Mouse (Mus musculus) heart, adult 2 months (tissue): ENCODE measurements at regions not wholly inside any gene's neighbourhood (a gene's known extent, or its start where the extent isn't known, plus 50 kb on each side); places are given as distances from the start of the nearest gene placed in this dataset.

ENCODE experiments used
- DNase-seq, 2 experiments: peaks; one replicate each; pipeline ENCODE4 v3.0.0; 2021
- H3K27ac ChIP-seq: fragments of 200-600 bp; 2 replicates; pipeline ENCODE4 v1.8.1; 2022
- H3K27me3 ChIP-seq: fragments of 200-500 bp; 2 replicates; pipeline ENCODE4 v1.6.1; 2012; ENCODE audit warnings: mild to moderate bottlenecking, low read length, inconsistent platforms, mixed read lengths; ENCODE audit not compliant: control insufficient read depth, insufficient read depth
- H3K36me3 ChIP-seq: fragments of 200-500 bp; 2 replicates; pipeline ENCODE4 v1.6.1; 2012; ENCODE audit warnings: low read length, inconsistent platforms; ENCODE audit not compliant: control insufficient read depth, insufficient read depth
- H3K4me1 ChIP-seq: fragments of 200-500 bp; 2 replicates; pipeline ENCODE4 v1.6.1; 2011; ENCODE audit warnings: low read length; ENCODE audit not compliant: control insufficient read depth, insufficient read depth
- H3K4me3 ChIP-seq: fragments of 200-600 bp; 2 replicates; pipeline ENCODE4 v1.8.1; 2022
- H3K79me2 ChIP-seq: fragments of 200-500 bp; replicated peaks from 2 replicates; pipeline ENCODE4 v1.6.1; 2012; ENCODE audit warnings: mild to moderate bottlenecking, inconsistent platforms, low read length, moderate library complexity, mixed read lengths; ENCODE audit not compliant: control insufficient read depth, insufficient read depth
- H3K9ac ChIP-seq: fragments of 200-500 bp; 2 replicates; pipeline ENCODE4 v1.6.1; 2012; ENCODE audit warnings: low read depth, mild to moderate bottlenecking, control low read depth, inconsistent platforms, low read length, mixed read lengths
- CTCF ChIP-seq: fragments of 200-600 bp; IDR thresholded peaks from 2 replicates; pipeline ENCODE4 v1.8.1; 2022; ENCODE audit warnings: antibody characterized with exemption, mild to moderate bottlenecking, moderate library complexity
- EP300 ChIP-seq: fragments of 200-500 bp; IDR thresholded peaks from 2 replicates; pipeline ENCODE4 v1.6.1; 2011; ENCODE audit warnings: low read depth, low read length, control low read depth; ENCODE audit not compliant: insufficient read depth
- POLR2A ChIP-seq: fragments of 200-500 bp; IDR thresholded peaks from 2 replicates; pipeline ENCODE4 v1.6.1; 2011; ENCODE audit warnings: mild to moderate bottlenecking, low read depth, low read length, control low read depth; ENCODE audit not compliant: insufficient read depth
- WGBS: fragments of 180-500 bp; shearing (Covaris S2); methylation state at CpG from one replicate; pipeline ENCODE4 v1.1.7; 2018; 5-methylcytosine and 5-hydroxymethylcytosine counted together
- intact Hi-C: fragments of 180-260 bp; cut with DNase I; formaldehyde crosslinking; loops from one replicate; pipeline ENCODE4 v1.15.1; 2025

DNA sequence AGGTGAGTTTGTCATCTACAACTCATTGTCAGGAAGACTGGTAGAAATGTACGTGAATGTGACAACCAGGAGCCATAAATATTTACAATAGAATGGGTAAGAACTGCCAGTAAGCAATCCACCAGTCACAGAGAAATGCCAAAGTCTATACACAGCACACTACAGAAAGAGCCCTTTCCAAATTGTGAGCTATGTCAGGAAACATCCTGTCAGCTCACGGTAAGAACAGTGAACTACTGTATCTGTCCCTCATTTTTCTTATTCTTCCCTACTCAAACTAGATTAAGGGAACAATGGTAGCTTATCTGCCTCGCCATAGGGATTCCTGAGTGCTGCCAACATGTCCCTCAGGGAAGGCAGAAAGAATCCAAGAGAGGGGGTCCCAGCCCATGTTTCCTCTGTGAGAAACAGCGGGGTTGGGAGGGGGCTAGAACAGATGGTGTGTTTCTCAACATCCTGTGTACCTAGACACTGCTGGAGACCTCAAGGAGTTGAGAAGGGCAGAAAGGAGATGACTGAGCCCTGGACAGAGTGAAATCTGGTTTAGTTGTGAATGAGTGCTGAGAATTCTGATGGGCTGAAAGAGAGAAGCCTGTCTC lies 191.6 kb downstream of the Rfpl4b start:
- H3K27me3 ChIP-seq = no peaks in the 10 kb centered on the region
- no peak overlapping the region for H3K9ac ChIP-seq
- H3K4me3 ChIP-seq = no peak overlapping the region
- H3K36me3 ChIP-seq = no peaks in the 10 kb centered on the region
- 47% methylated on average over 4 of the region's 4 CpGs for WGBS
- H3K4me1 ChIP-seq = no peaks in the 10 kb centered on the region
- no peak for DNase-seq
- TF ChIP-seq EP300 (no peak), POLR2A (no peak), CTCF (no peak)
- intact Hi-C loops = no loop called here
- no peak overlapping the region for H3K27ac ChIP-seq
- H3K79me2 ChIP-seq = no peaks in the 10 kb centered on the region

DNA sequence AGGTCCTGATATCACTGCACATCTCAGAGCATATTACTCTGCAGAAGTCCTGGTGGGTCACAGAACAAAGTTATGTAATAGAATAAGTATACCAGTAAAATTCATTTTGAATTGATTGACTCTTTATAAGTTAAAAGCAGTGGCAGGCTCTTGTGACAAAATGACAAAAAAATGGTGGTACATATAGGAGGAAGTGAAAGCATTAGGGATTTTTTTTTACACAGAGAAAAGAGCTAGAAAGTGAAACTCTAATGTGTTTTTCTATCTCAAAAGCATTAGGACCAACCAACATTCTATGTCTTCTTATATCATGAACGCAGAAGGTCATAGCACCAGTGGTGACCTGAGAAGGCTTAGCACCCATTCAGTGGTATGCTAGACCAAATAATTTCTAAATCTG lies 198.2 kb downstream of the Rfpl4b start:
- intact Hi-C loops = no loop called here
- H3K27ac ChIP-seq = no peak overlapping the region
- no peaks in the 10 kb centered on the region for H3K27me3 ChIP-seq
- no peak overlapping the region for H3K9ac ChIP-seq
- H3K36me3 ChIP-seq = no peaks in the 10 kb centered on the region
- WGBS = 84% methylated on average over 1 of the region's 1 CpGs
- no peaks in the 10 kb centered on the region for H3K4me1 ChIP-seq
- TF ChIP-seq EP300 = no peak
- TF ChIP-seq CTCF = no peak
- TF ChIP-seq POLR2A = no peak
- DNase-seq = no peak
- H3K4me3 ChIP-seq = no peak overlapping the region
- no peaks in the 10 kb centered on the region for H3K79me2 ChIP-seq

DNA sequence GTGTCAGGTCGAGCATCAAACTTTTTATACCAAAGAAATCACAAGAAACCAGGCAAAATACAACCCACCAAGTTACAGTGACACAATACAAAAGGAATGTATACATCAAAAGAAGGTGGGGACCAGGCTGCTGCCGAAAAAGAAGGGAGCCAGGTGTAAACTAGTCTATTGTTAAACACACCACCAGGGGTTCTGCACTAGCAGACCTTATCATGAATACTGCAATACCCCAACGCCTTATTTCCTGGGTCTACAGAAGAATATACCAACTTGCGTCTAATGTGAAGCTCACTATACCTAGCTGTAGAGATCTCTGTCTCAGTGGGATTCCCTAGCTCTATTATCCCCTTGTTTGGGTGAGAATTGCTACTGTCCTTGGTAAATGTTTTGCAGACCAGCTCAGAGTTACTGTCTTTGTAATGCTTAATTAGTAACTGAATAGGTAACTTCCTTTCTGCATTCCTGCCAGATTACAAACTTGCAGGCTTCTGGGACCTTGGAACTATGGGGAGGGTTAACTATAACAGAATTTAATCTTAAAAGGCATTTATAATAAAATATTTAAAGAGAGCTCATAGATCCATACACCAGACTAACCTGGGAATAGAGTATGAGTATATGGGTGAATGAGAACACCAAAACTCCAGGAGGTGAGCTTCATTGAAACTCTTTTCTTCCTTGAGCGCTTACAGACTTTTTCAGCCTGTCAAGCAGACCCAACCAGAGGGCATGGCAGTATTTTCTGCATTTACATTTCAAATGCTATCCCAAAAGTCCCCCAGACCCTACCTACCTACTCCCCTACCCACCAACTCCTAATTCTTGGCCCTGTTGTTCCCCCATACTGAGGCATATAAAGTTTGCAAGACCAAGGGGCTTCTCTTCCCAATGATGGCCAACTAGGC lies 211.7 kb downstream of the Rfpl4b start:
- H3K27ac ChIP-seq = no peak overlapping the region
- H3K4me1 ChIP-seq = no peaks in the 10 kb centered on the region
- DNase-seq = no peak
- H3K27me3 ChIP-seq = no peaks in the 10 kb centered on the region
- intact Hi-C loops = no loop called here
- H3K9ac ChIP-seq = no peak overlapping the region
- no peaks in the 10 kb centered on the region for H3K79me2 ChIP-seq
- no peaks in the 10 kb centered on the region for H3K36me3 ChIP-seq
- H3K4me3 ChIP-seq = no peak overlapping the region
- WGBS = 66% methylated on average over 5 of the region's 5 CpGs
- TF ChIP-seq EP300 = no peak
- no peak for TF ChIP-seq POLR2A
- TF ChIP-seq CTCF = no peak

GRCm38 (mm10) chr10:38586061-38586460 lies 235.5 kb downstream of the Rfpl4b start:
- no peak overlapping the region for H3K9ac ChIP-seq
- DNase-seq = no peak
- no peak overlapping the region for H3K4me3 ChIP-seq
- TF ChIP-seq POLR2A (no peak), CTCF (no peak), EP300 (no peak)
- H3K36me3 ChIP-seq = no peaks in the 10 kb centered on the region
- no peaks in the 10 kb centered on the region for H3K27me3 ChIP-seq
- 80% methylated on average over 2 of the region's 2 CpGs for WGBS
- intact Hi-C loops = no loop called here
- no peak overlapping the region for H3K27ac ChIP-seq
- H3K79me2 ChIP-seq = no peaks in the 10 kb centered on the region
- no peaks in the 10 kb centered on the region for H3K4me1 ChIP-seq

GRCm38 (mm10) chr10:38575726-38576125 lies 245.9 kb downstream of the Rfpl4b start:
- DNase-seq = no peak
- no peak for TF ChIP-seq CTCF
- 58% methylated on average over 1 of the region's 1 CpGs for WGBS
- Histone ChIP-seq H3K79me2 (no peaks in the 10 kb centered on the region), H3K4me1 (no peaks in the 10 kb centered on the region), H3K27me3 (no peaks in the 10 kb centered on the region), H3K27ac (no peak overlapping the region), H3K9ac (no peak overlapping the region), H3K4me3 (no peak overlapping the region), H3K36me3 (no peaks in the 10 kb centered on the region)
- intact Hi-C loops = no loop called here

DNA sequence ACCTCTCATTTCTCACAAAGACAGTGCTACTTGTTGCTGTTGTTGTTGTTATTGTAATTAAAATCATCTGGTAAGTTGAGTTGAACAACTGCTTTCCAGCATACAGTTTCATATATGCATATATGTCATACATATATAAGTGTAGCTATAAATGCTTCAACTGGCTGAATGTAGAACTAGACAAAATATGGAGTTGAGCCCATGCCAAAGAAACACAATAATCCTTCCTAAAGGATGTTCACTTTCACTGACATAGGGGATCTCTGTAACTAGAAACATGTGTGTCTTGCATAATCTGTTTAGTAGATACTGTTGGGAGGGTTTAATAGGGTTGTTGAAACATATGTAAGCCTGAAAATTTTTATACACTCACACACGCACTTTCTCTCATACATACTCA lies 247.9 kb downstream of the Rfpl4b start:
- WGBS = 78% methylated on average over 1 of the region's 1 CpGs
- TF ChIP-seq POLR2A (no peak), EP300 (no peak), CTCF (no peak)

More for the DNA sequence above, 247.9 kb downstream of the Rfpl4b start:
- Histone ChIP-seq H3K27ac (no peak overlapping the region), H3K79me2 (no peaks in the 10 kb centered on the region), H3K9ac (no peak overlapping the region), H3K27me3 (no peaks in the 10 kb centered on the region), H3K4me3 (no peak overlapping the region), H3K4me1 (no peaks in the 10 kb centered on the region), H3K36me3 (no peaks in the 10 kb centered on the region)
- intact Hi-C loops = no loop called here
- DNase-seq = no peak
